Mouse (Mus musculus): ENCODE measurements at regions not wholly inside any gene's neighbourhood (a gene's known extent, or its start where the extent isn't known, plus 50 kb on each side); places are given as distances from the start of the nearest gene placed in this dataset.

DNA sequence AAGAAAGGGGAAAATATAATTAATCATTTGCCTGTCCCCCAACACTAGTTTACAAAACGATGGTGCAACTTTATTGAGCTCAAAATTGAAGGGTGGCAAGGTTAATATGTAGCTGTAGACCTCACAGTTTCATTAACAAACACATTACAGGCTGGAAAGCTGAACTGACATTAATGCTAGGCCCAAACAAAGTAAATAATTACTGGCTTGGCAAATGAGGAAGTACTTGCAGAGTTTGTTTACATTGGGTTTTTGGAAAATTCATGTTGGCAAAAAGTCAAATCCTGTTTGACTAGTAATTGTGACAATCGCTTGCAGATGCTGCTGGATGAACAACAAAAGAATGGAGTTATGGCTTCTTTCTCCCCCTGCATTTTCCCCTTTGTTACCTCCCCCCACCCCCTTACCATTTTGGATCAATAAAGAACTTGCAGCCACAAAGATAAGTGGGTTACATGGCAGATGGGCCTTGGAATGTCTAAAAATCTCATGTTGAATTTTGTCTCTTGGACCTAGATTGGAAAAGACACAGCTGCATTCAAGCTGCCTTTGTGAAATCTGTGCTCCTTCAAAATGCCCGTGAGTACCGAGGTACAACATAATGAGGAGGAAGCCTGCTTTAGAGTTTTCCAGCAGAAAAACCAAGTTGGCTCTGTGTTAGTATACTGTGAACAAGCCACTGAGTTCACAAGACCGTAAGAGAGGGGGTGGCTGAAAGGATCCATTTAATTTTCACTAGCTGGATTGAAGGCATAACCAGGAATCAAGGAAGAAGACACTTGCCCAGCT, 331.3 kb upstream of the BC052040 start:
- intact Hi-C loops (cut with DNase I; ENCODE audit: low total_unique reads): no loop called here
- no peak for DNase-seq

DNA sequence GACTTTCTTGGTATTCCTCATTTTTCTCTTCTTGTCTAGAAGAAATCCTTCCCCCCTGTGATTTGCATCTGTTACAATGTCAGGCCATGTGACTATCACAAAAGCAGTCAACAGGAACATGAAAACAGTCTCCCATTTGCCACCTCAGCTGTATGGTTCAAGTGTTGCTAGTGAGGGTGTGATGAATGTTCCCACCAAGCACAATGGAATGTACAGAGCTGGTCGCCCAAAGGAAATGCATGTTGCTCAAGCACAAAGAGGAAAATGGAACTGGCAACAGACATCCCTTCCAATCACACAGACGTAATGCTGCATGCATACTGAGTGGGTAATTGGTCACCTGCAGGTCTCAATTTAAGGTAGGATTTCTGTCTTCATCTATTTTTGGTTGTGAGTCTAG, 324.1 kb upstream of the BC052040 start:
- intact Hi-C loops (cut with DNase I; ENCODE audit: low total_unique reads): no loop called here
- DNase-seq: no peak

DNA sequence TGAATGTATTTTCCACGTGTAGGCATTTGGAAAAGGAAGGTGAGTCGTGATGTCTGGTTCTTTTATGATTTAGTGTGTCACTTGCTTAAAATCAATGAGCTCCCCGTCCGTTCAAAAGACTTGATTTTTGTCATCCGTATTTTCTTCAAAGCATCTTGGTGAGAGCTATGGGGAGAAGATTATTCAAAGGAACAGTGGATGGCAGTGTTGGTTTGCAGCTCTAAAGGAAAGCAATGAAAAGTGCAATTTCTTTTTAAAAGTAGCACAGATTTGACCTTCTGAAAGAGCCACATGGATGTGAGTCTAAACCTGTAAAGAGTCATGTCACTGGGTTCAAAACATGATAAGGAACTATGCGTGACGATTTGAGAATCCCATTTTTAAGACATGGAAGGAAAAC, 313.3 kb upstream of the BC052040 start:
- intact Hi-C loops (cut with DNase I; ENCODE audit: low total_unique reads): no loop called here
- DNase-seq: no peak

DNA sequence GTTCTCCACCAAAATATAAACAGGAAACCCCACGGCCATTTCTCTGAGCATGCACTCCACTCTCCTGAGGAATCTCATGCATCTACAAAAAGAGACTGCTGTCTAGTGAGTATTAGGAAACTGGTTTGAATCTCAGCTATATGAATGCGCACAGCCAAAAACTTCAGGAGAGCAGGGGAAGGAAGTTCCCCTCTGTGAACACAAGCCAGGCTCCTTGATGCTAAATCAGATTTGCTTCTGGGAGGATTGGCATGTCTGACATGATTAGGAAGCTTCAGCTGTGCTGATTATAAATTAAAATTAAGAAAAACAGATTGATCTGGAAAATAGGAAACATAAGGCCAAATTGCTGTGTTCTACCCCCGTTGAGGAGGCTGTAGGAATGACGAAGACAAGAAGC, 304.1 kb upstream of the BC052040 start:
- intact Hi-C loops (cut with DNase I; ENCODE audit: low total_unique reads): no loop called here

DNA sequence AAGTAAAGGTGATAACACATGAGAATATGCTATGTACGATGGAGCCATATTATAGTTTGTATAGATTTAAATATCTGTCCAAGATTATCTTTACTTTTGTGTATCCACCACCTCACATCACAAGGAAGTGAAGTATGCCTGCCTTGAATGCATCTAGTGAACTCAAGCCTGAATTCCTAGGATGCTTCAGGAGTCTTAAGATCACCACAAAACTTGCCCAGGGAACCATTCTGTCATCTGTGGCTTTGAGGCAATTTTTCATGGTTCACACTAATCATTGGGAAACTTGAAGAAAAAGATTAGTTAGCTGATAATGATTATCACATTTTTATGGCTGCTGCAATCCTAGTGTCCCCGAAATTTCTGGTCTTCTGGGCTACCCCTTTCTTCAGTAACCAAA, 288.5 kb upstream of the BC052040 start:
- DNase-seq: no peak
- intact Hi-C loops (cut with DNase I; ENCODE audit: low total_unique reads): no loop called here

More for the DNA sequence above, 304.1 kb upstream of the BC052040 start:
- no peak for DNase-seq

DNA sequence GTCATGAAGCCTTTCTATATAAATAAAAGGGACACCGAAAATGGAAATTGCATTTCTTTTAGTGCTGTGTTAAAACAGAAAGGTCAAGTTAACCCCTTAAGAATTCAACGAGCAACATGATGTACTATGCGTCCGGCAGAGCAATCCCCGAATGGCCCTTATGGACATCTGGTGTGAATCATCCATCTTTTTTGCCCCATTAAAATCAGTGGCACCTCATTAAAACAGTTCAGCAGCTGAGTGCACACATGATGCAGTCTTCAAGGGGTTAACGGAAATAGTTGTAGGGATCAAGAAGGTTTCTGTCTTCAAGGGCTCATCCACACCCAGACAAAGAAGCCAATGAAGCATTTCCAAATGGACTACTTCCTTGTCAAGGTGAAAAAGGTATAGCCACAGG, 284.1 kb upstream of the BC052040 start:
- intact Hi-C loops (cut with DNase I; ENCODE audit: low total_unique reads): no loop called here
- DNase-seq: no peak

DNA sequence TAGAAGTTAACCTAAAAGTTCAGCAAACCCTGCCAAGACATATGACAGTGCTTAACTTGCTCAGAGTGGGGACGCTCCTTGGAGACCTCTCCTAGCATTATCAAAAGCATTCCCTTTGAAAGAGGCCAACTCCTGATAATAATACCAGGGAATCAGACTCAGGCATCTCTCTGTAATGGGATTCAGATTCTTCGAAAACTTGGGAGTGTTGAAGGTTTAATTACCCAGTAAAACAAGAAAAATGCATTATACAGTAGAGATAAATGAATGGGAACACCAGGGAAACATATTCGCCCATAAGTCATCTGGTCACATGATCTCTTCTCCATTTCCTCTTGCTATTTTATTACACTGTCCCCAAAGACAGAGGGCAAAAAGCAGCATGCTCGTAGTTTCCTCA, 274.3 kb upstream of the BC052040 start:
- intact Hi-C loops (cut with DNase I; ENCODE audit: low total_unique reads): no loop called here

DNA sequence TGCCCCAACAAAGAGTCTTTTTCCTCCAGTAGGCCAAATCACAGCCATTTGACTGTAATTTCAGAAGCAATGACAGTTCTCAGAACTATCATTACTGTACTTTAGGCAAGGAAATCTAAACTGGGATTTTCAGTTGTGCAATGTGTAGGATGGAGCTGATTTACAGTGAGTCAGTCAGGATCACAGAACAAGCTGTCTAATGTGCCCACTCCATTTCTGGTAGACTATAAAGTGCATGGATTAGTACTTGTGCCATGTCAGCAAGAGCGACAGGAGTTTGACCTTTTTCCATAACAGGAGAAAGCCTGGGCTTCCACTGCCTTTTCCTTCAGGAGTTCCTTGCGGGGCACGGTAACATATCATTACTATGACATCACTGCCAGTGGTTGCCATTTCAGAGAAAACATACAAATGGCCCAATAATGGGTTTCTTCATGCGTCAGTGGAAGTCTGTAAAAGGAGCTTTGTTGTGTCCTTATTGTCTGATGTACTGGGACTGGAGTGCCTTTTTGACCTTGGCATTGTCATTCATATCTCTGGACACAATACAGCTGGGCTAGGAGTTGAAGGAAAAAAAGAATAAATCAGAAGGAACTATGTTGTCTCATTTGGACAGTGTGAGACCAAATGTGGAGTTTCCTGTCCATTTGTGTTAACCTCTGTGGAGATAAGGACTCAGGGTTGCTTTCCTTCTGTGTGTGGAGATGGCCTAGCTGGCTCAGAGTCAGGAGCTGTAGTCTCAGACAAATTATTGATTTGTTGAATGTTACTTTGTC, 271.5 kb upstream of the BC052040 start:
- intact Hi-C loops (cut with DNase I; ENCODE audit: low total_unique reads): no loop called here
- DNase-seq: no peak

More for the DNA sequence above, 274.3 kb upstream of the BC052040 start:
- DNase-seq: no peak

DNA sequence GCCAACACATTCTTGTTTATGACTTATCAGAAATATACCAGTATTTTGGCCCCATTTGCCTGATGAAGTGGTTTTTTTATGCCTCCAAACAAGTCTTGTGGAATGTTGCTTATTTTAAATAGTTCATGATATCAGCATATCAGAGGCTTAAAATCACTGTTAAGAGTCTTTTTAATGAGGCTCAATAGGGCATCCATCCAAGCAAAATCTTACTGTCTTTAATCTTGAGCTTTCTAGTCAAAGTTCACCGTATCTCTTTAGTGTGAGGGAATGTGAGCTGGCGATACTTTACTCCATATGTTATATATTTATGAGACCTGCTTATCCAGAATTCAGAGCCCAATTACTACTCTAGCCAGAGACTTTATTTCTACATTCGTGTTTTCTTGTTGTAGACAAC, 263.0 kb upstream of the BC052040 start:
- intact Hi-C loops (cut with DNase I; ENCODE audit: low total_unique reads): no loop called here
- DNase-seq: no peak

DNA sequence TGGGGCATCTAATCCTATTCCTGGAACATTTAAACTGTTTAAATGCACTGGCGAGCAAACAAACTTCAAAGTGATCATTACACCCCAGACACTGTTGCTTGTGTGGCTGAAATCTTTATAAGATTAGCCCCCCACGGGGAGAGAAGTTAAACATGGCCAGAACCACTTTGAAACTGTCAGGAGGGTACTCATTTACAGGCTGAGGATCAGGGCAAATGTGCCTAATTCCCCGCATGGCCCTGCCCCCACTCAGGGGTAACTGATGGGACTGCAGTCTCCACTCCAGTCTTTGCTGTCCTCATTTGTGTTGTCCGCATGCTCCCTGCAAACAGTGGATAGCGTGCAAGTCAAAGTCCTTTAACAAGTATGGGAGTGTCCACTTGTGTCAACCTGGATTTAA, 258.9 kb upstream of the BC052040 start:
- no peak for DNase-seq
- intact Hi-C loops (cut with DNase I; ENCODE audit: low total_unique reads): no loop called here

DNA sequence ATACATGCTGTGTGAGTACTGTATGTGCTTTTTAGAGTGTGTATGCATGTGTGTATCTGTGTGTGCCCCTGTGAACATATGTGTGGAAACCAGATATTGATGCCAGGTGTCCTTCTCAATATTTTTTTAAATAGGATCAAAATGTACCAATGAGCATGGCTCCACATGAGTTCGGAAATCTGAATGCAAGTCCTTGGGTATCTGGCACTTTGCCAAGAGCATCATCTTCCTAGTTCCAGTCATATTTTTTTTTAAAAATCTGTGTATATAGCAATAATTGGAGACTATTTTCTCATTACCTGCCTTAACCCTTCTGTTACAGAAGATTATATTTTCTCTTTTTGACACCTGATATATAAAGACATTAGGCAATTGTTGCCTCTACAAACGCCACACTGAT, 255.0 kb upstream of the BC052040 start:
- intact Hi-C loops (cut with DNase I; ENCODE audit: low total_unique reads): no loop called here

DNA sequence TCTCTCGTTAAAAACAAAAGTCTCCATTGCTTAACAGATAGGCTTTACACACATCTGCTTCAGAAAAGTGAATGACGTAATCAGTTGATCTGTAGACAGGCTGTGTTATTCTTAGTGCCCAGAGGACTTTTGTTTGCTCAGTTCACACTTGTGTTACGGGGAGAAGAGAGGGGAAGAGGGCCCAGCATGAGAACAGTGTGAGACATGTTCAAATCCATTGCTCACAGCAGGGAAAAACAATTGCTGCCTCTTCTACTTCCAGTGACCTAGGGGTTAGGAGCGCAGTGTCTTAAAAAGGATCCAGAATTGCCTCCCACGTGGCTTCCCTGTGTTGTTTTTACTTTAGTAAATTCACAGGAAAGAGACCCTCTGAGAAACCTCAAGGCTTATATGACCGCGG, 243.3 kb upstream of the BC052040 start:
- intact Hi-C loops (cut with DNase I; ENCODE audit: low total_unique reads): no loop called here
- DNase-seq: no peak

More for the DNA sequence above, 255.0 kb upstream of the BC052040 start:
- DNase-seq: no peak

DNA sequence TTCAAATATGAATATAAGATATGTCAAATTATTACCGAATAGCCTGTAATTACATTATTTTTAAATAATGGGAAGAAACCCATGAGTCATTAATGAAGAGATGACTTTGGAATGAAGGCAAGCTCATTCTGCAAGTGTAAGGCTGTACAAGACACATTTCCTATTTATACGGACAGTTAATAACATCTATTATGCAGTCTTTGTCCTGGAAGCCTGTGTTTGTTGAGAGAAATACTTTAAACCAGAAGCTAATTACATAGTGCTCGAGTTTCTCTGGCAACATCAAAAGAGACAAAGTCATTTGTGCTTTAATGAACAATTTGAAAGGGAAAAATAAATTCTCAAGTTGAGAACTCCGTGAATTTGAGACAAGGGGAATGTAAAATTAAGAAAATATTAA, 242.5 kb upstream of the BC052040 start:
- DNase-seq: no peak
- intact Hi-C loops (cut with DNase I; ENCODE audit: low total_unique reads): no loop called here

DNA sequence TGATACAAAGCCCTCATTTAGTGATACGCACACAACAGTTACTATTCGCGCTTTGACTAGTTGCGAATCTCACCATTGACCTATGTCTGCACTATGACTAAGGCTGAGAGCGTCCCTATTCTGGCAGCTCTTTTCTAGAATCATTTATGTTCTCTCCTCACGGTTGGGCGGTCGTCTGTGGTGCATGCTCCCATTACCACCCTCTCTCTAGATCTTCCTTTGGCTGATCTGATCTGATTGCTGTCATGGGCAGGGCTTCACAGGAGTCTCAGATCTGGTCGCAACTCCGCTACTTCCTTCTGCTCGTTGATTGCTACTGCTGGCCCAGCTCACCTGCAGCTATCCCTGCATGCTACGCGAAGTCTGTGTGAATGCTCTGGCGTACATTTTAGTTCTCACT, 239.2 kb upstream of the BC052040 start:
- intact Hi-C loops (cut with DNase I; ENCODE audit: low total_unique reads): no loop called here
- no peak for DNase-seq

DNA sequence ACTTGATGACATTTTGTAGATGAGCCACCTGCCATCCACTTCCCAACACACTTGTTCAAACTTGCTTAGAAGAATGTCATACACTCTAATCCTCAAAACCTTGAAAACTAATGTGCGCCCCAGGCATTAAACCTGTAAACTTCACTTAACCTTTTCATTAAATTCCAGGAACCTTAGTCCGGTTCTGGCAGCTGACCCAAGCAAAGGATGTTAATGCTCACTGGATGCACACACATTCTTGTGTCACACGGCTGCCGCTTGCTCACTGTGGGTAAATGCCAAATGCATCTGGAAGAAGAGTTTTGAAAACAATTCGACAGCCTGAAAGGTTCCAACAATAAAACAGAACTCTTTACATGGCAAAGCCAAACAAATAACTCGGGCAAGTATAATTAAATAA, 235.0 kb upstream of the BC052040 start:
- intact Hi-C loops (cut with DNase I; ENCODE audit: low total_unique reads): no loop called here
- no peak for DNase-seq

DNA sequence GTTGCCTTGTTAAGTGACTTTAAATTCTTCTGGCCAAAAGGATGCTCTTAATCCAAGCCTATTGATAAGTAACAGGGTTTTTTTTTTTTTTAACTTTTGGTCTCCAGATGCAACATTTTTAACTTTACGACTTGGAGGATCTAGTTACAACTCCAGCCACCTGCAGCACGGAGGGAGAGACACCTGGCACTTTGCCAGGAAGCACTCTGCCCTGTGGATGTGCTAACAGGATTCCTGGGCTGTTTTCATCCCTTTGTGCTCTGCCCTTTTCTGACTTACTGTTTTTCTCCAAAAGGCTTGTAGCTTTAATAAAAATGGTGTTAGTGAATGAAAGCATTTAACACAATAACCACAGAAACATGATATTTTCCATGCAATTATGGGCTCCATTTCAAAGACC, 233.3 kb upstream of the BC052040 start:
- DNase-seq: peak; percentile 20
- intact Hi-C loops (cut with DNase I; ENCODE audit: low total_unique reads): no loop called here

DNA sequence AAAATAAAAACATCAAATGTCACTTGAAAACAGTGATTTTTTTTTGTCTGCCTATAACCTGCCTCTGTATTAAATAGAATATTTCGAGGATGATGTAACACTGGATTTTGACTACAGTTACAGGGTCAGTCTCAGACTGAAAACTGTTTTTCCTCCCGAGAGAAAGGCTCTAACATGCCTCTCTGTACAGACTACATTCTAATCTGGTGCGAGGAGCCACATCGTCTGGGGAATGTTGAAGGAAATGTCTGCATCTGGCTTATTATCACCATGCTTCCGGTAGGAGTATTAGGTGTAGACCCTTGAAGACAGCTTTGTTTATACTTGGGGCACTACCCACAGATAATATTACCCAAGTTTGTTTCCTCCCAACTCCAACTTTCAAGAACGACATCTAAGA, 210.4 kb upstream of the BC052040 start:
- intact Hi-C loops (cut with DNase I; ENCODE audit: low total_unique reads): no loop called here

DNA sequence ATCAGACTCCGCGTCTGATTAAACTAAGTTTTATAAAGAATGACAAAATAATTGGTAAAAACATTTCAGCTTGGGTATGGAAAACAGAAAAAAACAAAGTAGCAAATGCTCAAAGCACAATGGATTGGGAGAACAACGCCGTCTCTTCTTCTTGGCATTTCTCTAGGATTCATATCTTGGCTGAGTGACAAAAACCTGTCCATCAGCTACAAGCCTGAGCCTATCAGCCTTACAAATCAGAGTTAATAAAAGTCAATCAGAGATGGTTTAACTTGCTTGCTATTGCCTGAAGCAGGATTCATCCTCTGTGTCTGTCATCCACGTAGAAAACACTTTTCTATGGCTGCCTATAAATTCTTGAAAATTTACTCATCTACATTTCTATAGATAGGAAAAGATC, 206.2 kb upstream of the BC052040 start:
- intact Hi-C loops (cut with DNase I; ENCODE audit: low total_unique reads): no loop called here
- no peak for DNase-seq

More for the DNA sequence above, 210.4 kb upstream of the BC052040 start:
- DNase-seq: no peak

DNA sequence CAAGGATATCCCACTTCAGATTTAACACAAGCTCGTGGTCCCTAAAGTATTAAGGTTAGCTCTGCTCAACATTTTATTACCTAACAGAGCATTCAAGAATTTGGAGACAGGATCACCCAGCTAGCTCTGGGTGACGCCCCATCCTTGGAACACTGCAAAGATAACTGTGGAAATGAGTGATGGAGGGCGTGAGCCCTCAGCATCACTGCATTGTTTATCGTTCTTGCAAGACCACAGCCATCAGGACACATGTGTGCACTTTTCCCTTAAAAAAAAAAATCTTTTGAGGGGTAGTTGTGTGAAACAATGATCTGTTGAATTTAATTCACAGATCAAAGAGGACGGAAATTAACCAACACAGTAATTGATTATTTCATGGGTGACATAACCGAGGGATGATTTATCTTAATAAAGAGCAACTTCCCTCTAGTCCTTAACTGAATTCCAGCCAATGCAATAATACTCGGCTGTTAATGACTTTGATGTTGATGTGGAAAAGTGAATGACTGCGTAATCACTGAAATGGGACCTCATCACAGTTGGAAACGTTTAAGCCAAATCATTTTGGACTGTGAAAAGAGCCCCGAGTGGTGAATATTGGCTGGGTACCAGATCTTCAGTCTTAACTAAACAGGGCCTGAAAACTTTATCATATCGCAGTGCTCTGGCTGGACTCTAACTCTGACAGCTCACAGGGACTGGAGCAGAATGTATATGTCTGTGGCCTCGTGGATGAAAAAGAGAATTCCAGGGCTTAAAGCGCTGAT, 196.9 kb upstream of the BC052040 start:
- intact Hi-C loops (cut with DNase I; ENCODE audit: low total_unique reads): no loop called here
- DNase-seq: no peak
